Mouse (Mus musculus) frontal cortex, postnatal 25 days (tissue): ENCODE measurements around the gene Foxr2.

Experiments
- DNase-seq, 2 experiments: peaks; one replicate each; pipeline ENCODE4 v3.0.0; 2022; ENCODE audit warnings: low spot score in 2 of 2

Foxr2 gene

DNA sequence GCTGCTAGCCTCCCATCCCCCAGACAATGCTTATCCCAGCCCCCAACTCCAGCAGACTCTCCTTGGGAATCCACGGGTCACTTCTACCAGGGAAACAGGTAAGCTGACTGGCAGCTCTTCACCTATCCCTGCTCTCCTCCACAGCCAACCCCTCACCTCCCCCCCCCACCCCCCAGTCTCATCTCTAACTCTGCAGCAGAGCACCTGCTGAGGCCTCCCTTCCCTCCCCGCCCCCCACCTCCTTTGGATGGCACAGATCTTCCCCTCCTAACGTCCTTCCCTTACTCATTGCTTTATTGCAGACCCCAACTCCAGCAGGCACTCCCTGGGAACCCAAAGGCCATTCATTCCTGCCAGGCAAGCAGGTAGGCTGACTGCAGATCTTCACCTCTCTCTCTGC, at the start of gene Foxr2:
TSS of gene Foxr2 (plus strand) at position 301 of the 400 bp plus-strand sequence.
- no peak for DNase-seq

DNA sequence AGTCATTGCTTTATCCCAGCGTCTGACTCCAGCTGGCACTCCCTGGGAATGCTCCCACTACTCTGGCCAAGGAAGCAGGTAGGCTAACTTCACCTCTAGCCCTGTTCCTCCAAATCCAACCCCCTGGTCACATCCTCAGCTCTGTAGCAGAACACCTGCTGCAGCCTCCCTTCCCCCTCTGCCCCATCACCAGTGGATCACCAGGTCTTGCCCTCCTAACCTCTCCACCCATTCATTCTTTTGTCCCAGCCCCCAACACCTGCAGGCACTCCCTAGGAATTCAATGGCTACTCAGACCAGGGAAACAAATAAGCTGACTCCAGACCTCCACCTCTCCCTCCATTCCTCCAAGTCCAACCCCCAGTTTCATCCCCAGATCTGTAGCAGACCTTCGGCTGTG, 427 bp downstream of the Foxr2 start:
- no peak for DNase-seq

- DNase-seq, result peak; percentile 51 to 66
These were observed 21.3 kb downstream of the Foxr2 start, which contains the start of gene Rragb for GRCm38 (mm10) chrX:153139734-153140515. Gene Rragb (plus strand): TSS chrX:153139981.

DNA sequence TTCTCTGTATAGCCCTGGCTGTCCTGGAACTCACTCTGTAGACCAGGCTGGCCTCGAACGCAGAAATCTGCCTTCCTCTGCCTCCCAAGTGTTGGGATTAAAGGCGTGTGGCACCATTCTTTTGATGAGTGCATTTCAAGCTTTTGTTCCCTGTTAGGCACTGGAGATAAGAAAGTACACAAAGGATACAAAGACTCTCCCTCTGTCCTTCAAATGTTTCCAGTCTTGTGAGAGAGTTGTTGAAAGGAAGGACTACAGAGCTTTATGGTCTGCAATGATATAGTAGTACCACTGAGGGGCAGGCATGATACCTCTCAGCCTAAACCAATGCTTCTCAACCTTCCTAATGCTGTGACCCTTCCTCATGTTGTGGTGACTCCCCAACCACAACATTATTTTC, 24.1 kb downstream of the Foxr2 start:
- DNase-seq, result no peak

GRCm38 (mm10) chrX:153151766-153152165, 33.2 kb downstream of the Foxr2 start:
- no peak for DNase-seq

GRCm38 (mm10) chrX:153155322-153155721, 36.7 kb downstream of the Foxr2 start:
- no peak for DNase-seq

GRCm38 (mm10) chrX:153174786-153175185, 56.2 kb downstream of the Foxr2 start:
- DNase-seq, result no peak

GRCm38 (mm10) chrX:153182221-153182620, 63.6 kb downstream of the Foxr2 start:
- DNase-seq, result no peak
